Mouse (Mus musculus): Measurements from ENCODE around the gene Dzip3. TPM values are rescaled to one million over a fixed set of nuclear protein-coding genes. Genes with fewer than 3 reads are reported as not detected.
A peak's percentile ranks its signal among the peaks of the same experiment; 100 is the strongest.

The Dzip3 gene
- 10 to 100 TPM; 70.0 to 87.9 (median 81.9) TPM for total RNA-seq (2022)

- peak; percentile 86 for DNase-seq (ENCODE audit: low spot score in 2 of 2)
Observed at GRCm38 (mm10) chr16:48993559-48994342, at the start of gene Dzip3, which contains the start of gene Cip2a. Gene Dzip3 (minus strand): TSS chr16:48994165. Gene Cip2a (plus strand): TSS chr16:48994185.

DNA sequence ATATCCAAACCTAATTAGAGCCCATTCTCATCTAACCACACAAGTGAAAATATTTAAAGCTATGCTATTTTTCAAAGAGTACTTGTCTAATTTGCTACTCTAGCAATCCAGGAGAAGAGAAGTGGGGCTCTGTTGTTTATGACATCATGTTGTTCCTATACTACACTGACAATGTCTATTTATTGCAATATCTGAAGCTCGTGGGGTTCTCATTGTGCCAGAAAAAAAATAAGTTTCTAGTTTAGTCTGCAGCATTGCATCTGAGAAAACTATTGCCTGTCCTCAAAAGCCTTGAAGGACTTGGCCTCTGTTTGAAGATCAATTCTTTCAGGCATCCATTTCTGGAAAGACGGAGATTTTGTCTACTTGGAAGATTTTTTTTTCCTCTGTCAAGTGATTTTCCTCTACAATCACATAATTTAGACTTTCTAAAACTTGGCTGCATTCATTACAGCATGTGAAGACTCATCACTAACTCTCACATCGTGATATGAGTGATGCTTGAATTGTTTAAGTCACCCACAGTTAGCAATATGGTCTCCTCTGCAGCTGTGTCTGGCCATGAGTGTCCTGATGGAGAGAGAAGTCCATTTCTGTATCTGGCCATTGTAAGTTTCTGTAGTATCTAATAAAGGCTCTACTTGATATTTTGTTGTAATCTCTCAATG, 46.7 kb upstream of the Dzip3 start:
- no peak for DNase-seq (ENCODE audit: low spot score in 2 of 2)

DNA sequence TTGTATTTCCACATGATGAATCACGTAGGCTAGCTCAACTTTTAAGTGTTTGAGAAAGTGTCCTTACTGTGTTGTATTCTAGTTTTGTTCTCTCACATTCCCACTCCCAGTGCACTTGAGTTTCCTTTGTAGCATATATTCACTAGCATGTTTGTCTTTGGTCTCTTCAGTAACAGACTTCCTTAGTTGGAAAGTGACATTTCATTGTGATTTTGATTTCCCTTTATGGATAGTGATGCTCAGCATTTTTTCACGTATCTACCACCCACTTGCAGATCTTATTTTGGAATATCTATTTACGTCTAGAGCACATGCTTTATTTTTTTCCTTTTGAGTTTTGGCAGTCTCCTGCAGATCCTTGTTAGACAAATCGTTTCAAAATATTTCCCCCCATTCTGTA, 43.8 kb upstream of the Dzip3 start:
- no peak for DNase-seq (ENCODE audit: low spot score in 2 of 2)

DNA sequence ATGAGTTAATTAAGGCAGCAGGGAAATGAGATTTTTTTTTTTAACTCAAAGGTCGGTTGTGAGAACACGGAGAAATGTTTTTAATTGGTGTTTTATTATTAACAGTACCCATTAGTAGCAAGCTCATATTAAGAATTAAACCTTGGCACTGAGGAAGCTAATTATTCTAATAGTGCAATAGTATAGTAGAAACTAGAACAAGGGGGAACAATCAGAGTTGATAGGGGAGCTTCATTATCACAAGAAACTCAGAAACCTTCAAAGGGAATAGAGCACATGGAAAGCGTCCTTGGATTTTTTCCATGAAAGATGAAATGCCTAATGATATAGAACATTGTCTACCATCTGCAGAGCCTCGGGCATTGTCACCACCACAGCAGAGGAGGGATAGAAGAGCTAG, 41.9 kb upstream of the Dzip3 start:
- DNase-seq (ENCODE audit: low spot score in 2 of 2) = no peak

- DNase-seq (ENCODE audit: low spot score in 2 of 2) = no peak
Observed at GRCm38 (mm10) chr16:49016620-49017332, 22.8 kb upstream of the Dzip3 start.

DNA sequence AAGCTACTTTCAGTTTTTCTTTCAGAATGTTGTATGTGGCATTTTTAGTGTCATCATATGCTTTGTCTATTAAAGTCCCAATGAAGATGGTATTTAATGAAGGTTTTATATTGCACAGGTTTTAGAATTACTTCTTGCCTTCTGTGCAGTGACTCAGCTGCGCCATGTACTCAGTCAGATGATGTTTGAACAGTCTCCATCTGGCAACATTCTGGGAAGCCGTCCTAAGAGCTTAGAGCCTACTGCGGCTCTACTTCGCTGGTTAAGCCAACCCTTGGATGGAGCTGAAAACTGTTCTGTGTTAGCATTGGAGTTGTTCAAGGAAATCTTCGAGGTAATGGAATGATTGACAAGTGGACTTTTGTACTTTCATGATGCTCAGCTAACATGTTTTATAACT, 10.2 kb upstream of the Dzip3 start:
- peak; percentile 48 to 64 for DNase-seq (ENCODE audit: low spot score in 2 of 2)

GRCm38 (mm10) chr16:48994343-48994693, 353 bp upstream of the Dzip3 start:
- DNase-seq (ENCODE audit: low spot score in 2 of 2) = no peak

- DNase-seq (ENCODE audit: low spot score in 2 of 2) = no peak
Observed at GRCm38 (mm10) chr16:48993231-48993558, 770 bp downstream of the Dzip3 start.

DNA sequence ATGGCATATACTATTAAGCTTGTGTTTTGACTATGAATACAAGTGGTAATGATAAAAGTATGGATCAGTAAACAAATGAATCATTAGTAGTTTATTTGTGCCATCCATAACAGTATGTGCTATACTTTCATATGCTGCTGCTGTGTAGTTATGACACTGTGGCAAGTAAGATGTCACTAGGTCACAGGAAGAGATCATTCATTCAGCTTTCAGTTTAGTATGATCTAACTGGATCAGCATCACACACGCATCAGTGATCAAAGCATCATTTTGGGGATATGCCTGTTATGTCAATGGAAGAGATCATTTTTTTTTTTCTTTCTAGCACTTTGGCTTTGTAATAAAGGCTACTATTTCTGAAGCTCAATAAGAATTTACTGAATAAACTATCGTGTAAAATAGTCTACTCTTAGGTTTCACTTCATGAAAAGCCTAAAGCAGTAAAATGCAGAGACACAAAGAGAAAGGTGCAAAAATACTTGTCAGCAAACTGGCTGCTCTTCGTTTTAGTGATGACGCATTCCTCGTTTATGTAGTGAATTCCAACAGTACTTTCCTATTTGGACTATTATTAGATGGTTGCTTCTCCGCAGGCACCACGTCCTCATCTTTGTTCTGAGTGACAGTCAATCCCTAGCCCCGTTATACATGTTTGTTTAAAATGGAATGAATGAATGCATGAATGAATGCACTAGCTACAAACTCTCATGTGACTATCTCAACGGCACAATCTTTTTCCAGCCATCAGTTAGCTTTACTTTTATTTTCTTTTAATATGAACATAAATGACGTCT, 1.3 kb downstream of the Dzip3 start:
- no peak for DNase-seq (ENCODE audit: low spot score in 2 of 2)

DNA sequence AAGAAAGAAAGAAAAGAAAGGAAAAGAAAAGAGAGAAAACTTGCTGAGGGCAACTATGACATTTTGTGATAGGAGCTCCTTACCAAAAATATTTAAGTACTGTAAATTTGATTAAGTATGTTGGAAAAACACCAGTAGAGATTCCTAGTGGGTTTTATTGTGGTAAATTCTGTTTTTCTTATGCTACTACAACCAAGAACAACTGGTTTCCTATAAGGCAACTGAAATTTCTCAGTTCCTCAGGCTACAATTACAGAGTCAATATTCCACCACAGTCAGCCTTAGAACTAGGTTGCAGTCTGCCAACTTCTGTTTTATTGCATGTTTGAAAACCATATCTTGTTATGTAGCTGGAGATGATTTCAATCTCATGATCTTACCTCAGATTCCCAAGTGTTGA, 4.3 kb downstream of the Dzip3 start:
- DNase-seq (ENCODE audit: low spot score in 2 of 2) = no peak

- no peak for DNase-seq (ENCODE audit: low spot score in 2 of 2)
Observed at GRCm38 (mm10) chr16:48985034-48985627, 8.8 kb downstream of the Dzip3 start.

DNA sequence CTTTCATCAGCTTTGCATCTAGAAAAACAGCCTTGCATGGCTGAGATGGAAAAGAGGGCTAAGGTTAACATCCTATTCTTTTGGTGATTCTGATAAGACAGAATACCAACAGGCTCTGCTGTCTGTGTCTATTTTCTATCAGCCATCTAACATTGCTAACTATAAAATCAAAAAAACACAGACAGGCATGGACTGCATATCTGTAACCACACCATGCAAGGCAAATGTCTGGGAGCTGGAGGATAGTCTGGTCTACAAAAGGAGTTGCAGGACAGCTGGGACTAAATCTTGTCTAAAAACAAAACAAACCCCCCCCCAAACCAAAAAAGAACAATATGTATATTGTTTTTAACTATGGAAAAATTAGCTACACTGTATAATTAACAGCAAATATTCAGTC, 14.0 kb downstream of the Dzip3 start:
- DNase-seq (ENCODE audit: low spot score in 2 of 2) = no peak

DNA sequence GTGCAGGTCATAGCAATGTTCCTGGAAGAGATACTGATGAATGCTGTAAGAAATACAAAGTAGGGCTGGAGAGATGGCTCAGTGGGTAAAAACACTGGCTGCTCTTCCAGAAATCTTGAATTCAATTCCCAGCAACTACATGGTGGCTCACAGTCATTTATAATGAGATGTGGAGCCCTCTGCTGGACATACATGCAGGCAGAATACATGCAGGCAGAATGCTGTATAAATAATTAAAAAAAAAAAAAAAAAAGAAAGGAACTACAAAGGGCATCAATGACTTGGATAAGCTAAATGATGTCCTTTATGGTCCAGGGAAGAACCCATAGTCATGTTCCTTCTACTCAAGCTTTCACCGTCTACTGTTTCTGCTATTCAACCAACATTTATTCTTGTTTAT, 20.4 kb downstream of the Dzip3 start:
- no peak for DNase-seq (ENCODE audit: low spot score in 2 of 2)

- no peak for DNase-seq (ENCODE audit: low spot score in 2 of 2)
Observed at GRCm38 (mm10) chr16:48972996-48973395, 21.0 kb downstream of the Dzip3 start.

- DNase-seq (ENCODE audit: low spot score in 2 of 2) = no peak
Observed at GRCm38 (mm10) chr16:48941805-48942204, 52.2 kb downstream of the Dzip3 start.

DNA sequence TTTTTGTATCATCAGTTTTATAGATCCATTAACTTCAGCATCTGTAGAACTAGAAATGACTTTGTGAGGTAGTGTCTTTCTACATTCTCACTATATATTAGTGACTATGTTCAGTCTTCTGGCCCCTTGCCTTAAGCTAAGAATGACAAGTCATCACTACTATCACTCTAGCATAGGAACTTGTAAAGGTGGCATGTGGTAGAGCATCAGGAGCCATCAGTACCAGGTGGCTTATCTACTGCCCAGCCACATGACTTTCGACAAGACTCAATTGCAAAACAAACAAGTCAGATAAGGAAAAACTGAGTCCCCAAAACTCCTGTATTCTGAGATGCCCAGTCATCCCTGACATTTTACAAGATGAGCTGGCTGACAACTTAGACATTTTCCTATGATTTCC, 70.2 kb downstream of the Dzip3 start:
- DNase-seq (ENCODE audit: low spot score in 2 of 2) = no peak

- DNase-seq (ENCODE audit: low spot score in 2 of 2) = no peak
Observed at GRCm38 (mm10) chr16:48913206-48913605, 80.8 kb downstream of the Dzip3 start.

- no peak for DNase-seq (ENCODE audit: low spot score in 2 of 2)
Observed at GRCm38 (mm10) chr16:48911184-48911583, 82.8 kb downstream of the Dzip3 start.

DNA sequence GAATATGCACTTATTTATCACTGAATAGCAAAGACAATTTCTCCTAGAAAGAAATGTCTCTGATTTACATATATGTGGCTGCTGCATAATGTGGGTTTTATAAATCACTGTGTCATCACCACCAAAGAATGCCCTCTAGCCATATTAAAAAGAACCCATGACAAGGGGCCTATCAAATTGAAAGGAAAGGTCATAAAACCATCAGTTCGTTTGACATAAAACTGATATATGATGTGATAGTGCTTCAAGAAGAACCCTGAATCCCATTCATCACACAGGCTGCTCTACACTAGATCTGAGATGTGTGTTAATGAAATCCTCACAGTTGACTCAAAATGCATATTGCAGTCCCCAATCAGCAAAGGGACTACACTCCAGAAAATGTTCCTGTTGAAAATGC, 94.1 kb downstream of the Dzip3 start:
- no peak for DNase-seq (ENCODE audit: low spot score in 2 of 2)

DNA sequence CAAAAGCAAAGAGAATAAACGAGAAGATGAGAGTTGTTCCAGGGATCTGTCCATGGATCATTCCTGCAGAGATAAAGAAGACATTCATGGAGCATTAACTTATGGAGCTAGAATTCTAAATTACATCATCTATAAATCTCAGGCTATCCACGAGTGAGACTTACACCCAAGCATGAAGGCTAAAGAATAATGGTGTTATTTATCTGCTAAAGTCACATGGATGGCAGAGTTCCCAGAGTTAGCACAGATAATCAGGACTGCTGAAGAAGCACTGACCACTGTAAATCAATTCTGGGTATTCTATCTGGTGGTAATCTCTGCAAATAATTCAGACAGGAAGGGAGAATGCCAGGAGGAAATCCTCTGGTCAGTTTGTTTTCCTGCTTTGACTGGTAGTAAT, 103.2 kb downstream of the Dzip3 start:
- no peak for DNase-seq (ENCODE audit: low spot score in 2 of 2)
